Mouse (Mus musculus) left cerebral cortex, adult 8-10 months (tissue): Measurements from ENCODE around the gene Dapk3. TPM values are rescaled to one million over a fixed set of nuclear protein-coding genes. Genes with fewer than 3 reads are reported as not detected.
"Not testable (repeated sequence)": the region's sequence is repeated elsewhere in the genome, so short reads cannot be mapped to it uniquely, and the experiment has no call there.

ENCODE experiments used
- DNase-seq, 2 experiments: peaks; one replicate each; pipeline ENCODE4 v3.0.0; 2022; ENCODE audit warnings: low spot score in 2 of 2
- total RNA-seq, 4 experiments: library from RNA; stranded (reverse); gene quantifications; 2 replicates each; pipeline ENCODE4 v1.2.4; 2022

Gene Dapk3
- total RNA-seq, 4 experiments from 2014 or later, result 65.1 to 70.9 (median 68.9) TPM

DNA sequence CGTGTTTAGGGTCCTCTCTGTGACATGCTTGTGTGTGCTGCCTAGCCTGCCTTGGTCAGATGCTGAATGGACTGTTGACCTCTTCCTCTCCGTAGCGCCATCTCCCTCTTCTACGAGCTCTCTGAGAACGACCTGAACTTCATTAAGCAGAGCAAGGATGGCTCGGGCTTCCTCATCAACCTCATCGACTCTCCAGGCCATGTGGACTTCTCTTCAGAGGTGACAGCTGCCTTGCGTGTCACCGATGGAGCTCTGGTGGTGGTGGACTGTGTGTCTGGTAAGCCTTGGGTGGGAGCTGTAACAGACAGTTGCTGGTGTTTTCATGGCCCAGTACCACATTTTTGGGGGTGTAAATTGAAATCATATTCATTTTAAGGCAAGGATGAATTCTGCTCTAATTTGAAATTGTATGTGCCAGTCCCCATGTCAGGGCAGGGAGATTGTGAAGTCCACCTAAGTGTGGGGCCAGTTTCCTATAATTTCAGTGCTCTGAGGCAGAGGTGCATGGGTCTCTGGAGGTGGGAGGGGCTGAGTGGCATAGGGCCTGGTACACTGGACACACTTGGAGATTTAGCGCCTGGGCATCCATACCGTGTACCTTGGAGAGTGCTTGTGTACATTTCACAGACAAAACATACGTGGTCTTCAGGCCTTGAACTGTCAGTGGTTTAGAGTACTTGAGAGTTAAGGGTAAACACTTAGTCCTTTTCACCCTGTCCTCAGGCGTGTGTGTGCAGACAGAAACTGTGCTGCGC is 4.7 kb upstream of the Dapk3 start:
- no peak for DNase-seq

DNA sequence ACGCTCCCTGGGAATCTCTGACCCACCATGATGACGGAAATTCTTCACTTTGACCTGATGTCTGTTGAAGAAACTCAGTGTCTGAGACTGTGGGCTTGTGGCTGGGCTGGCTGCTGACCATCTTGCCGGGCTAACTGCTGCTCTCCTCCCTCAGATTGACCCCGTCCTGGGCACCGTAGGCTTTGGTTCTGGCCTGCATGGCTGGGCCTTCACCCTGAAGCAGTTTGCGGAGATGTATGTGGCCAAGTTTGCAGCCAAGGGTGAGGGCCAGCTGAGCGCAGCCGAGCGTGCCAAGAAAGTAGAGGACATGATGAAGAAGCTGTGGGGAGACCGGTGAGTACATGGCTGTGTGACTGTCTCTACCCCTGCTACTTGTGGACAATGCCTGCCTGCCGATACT is 3.9 kb upstream of the Dapk3 start:
- no peak for DNase-seq

DNA sequence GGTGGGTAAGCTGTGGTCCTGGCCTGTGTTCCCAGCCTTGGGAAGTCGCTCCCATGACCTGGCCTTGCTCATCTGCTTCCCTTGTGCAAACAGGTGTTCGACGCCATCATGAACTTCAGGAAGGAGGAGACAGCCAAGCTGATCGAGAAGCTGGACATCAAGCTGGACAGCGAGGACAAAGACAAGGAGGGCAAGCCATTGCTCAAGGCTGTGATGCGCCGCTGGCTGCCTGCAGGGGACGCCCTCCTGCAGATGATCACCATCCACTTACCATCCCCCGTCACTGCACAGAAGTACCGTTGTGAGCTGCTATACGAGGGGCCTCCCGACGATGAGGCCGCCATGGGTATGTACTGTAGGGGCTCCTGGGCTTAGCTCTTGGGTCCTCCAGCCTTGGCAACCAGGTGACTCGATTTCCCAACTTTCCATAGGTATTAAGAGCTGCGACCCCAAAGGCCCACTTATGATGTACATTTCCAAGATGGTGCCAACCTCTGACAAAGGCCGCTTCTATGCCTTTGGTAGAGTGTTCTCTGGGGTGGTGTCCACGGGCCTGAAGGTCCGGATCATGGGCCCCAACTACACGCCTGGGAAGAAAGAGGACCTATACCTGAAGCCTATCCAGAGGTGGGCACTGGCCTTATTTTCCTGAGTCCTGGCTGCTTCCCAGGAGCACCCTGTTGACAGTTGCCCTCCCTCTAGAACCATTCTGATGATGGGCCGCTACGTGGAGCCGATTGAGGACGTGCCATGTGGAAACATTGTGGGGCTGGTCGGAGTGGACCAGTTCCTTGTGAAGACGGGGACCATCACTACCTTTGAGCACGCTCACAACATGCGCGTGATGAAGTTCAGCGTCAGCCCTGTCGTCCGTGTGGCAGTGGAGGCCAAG is 3.1 kb upstream of the Dapk3 start:
- no peak for DNase-seq

DNA sequence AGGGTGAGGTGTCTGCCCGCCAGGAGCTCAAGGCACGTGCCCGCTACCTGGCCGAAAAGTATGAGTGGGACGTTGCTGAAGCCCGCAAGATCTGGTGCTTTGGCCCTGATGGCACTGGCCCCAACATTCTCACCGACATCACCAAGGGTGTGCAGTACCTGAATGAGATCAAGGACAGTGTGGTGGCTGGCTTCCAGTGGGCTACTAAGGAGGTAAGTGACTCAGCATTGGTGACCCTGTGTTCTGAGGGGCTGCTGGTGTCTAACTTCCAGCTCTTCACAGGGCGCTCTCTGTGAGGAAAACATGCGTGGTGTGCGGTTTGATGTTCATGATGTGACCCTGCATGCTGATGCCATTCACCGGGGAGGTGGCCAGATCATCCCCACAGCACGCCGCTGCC is 1.9 kb upstream of the Dapk3 start:
- no peak for DNase-seq

DNA sequence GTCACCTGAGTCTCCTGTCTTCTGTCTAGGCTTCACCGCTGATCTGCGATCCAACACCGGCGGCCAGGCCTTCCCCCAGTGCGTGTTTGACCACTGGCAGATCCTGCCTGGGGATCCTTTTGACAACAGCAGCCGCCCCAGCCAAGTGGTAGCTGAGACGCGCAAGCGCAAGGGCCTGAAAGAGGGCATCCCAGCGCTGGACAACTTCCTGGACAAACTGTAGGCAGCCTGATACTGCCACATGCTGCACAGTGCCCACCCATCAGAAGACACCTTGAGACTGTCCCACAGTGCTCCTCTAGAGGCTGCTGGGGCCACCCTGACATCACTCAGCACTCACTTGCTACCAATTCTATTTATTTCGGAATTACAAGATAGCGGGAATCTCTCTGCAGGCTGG is 945 bp upstream of the Dapk3 start:
- DNase-seq, result not testable (repeated sequence)

DNA sequence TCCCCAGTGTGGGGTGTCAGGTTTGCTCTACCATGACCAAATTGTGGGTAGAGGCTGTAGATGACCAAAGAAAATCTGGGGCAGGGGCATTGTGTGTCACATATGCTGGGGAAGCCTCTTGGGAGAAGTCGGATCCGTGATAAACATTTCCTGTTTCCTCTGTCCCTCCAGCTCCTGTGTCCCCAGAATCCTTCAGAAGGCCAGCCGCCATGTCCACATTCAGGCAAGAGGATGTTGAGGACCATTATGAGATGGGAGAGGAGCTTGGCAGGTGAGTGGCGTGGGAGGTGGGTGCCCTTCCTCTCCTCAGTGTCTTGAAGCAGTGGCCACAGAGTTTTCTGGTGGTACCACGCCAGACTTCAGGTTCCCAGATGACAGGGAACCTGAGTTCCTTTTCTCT is 1.0 kb downstream of the Dapk3 start, which contains the start of gene 4930442H23Rik:
TSS of gene 4930442H23Rik (minus strand) at position 45 of the 400 bp plus-strand sequence.
- no peak for DNase-seq

DNA sequence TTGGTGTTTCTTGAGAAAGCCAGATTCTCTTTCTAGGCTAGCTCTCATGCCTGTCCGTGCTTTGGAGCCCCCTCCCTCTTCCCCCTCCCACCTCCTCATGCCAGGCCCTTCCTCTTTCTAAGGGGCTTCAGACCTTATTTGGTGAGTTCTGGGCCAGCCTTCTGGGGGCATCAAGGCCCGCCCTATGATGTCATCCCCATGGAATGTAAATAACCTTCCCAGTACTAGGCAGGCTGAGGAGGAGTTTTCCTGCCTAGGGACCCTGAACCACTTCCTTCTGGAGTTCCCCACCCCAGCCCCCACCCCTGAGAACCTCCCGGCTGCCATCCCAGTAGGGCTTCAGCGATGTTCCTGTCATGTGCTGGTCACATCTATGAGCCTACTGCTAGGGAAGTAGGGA is 2.0 kb downstream of the Dapk3 start:
- no peak for DNase-seq

DNA sequence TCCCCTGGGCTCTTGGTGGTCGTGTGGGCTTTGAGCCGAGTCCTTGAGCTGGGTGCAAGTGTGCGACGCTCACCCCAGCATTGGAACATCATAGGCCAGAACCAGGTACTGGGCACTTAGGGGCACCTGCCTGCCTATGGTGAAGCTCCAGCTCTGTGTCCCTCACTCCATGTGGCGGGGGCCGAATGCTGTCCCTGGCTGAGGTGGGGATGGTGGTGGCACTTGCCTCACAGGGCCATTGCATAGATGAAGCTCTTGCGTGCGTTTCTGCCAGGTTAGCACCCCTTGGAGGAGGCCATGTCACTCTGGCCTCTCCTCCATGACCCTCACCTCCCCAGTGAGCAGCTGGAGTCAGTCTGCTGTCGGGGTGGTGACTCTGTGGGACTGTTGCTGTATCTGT is 4.4 kb downstream of the Dapk3 start:
- DNase-seq, result no peak

DNA sequence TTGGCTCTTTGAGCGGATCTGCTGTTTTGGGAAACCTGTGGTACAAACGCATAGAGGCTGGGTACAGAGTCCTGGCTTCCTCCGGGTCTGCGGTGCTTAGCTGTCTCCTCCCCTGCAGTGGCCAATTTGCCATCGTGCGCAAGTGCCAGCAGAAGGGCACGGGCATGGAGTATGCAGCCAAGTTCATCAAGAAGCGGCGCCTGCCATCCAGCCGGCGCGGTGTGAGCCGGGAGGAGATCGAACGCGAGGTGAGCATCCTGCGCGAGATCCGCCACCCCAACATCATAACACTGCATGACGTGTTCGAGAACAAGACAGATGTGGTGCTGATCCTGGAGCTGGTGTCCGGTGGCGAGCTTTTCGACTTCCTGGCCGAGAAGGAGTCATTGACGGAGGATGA is 7.0 kb downstream of the Dapk3 start:
- no peak for DNase-seq

DNA sequence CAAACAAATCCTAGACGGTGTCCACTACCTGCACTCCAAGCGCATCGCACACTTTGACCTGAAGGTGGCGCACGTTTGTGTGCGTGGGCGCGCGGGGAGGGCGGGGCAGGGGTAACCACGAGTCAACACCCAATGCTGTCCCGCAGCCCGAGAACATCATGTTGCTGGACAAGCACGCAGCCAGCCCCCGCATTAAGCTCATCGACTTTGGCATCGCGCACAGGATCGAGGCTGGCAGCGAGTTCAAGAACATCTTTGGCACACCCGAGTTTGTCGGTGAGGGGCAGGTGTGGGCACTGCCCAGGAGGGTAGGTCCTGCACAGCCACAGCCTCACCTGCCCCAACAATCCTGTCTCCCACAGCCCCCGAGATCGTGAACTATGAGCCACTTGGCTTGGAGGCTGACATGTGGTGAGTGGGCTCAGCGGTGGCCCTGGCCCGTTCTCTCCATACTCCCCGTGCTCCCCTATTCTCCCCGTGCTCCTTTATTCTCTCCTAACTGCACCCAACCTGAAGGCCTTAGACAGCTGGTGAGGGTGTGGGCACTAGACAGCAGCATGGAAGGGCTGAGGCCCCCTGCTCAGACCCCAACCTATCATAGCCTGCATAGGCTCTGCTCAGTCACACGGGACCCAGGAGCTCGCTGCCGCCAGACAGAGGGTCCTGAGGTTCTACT is 7.6 kb downstream of the Dapk3 start:
- DNase-seq, result no peak

DNA sequence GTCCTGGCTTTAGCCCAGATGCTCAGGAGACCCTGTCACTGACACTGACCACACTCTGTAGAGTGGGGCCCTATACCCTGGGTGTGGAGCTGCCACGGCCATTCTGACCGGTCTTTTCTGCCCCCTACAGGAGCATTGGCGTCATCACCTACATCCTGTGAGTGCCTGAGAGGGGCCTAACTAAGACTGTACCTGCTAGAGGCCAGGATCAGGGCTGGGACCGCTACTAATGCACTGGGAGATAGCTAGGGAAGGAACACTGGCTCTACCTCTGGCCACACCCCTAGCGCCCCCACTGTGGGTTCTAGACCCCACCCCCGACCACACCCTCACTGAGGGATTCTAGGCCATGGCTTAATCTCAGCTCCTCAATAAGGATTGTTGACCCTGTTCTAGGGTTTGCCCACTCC is 8.1 kb downstream of the Dapk3 start:
- DNase-seq, result no peak

DNA sequence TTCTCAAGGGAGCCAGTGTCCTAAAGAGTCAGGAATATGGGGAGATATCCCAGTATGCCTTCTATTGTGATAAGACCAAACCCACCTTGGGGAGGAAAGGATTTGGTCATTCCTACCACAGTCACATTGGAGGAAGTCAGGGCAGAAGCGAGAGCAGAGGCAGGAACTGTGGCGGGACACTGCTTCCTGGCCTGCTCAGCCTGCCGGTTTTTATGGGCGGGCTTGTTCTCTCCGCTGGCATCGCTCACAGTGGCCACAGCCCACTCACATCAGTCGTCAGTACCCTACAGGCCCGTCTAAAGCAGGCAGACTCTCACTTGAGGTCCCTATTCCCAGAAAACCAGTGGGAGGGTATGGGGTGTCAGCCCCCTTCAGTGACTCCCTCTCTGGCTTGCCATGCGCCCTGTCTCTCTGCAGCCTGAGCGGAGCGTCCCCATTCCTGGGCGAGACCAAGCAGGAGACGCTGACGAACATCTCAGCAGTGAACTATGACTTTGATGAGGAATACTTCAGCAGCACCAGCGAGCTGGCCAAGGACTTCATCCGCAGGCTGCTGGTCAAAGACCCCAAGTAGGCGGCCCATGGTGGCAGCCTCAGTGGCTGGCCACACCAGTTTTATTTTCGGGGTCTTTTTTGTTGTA is 8.7 kb downstream of the Dapk3 start:
- DNase-seq, result no peak

DNA sequence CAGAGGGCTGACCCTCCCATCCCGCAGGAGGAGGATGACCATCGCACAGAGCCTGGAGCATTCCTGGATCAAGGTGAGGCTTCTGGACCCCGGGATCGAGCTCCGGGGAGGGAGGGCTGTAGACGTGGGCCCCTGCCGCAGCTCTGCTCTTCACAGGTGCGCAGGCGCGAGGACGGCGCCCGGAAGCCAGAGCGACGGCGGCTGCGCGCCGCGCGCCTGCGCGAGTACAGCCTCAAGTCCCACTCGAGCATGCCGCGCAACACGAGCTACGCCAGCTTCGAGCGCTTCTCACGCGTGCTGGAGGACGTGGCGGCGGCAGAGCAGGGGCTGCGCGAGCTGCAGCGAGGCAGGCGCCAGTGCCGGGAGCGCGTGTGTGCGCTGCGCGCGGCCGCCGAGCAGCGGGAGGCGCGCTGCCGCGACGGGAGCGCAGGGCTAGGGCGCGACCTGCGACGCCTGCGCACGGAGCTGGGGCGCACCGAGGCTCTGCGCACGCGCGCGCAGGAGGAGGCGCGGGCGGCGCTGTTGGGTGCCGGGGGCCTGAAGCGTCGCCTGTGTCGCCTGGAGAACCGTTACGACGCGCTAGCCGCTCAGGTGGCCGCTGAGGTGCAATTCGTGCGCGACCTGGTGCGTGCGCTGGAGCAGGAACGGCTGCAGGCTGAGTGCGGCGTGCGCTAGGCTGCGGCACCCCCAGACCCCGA is 9.6 kb downstream of the Dapk3 start:
- peak; percentile 76 to 89 for DNase-seq

DNA sequence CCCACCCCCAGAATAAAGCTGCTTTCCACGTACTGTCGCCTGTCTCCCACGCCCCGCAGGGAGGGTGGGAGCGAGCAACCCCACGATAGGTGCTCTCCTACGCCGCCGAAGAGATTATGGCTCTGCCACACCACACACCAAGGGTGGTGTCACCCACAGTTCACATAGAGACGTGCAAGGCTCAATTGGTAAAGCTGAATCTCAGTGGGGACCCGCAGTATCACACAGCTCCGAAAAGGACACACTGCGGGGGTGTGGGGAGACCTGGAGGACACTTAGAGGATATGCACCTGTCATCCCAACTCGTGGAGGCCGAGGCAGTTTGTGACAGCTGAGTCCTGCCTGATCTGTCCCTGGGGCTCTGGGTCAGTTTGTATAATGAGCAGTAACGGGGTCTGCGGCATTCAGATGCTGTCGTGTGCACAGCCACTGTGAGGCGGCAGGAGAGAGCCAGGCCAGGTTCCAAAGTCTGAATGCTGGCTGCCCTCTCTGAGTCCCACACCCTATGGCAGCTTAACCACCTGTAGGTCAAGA is 10.2 kb downstream of the Dapk3 start:
- no peak for DNase-seq

DNA sequence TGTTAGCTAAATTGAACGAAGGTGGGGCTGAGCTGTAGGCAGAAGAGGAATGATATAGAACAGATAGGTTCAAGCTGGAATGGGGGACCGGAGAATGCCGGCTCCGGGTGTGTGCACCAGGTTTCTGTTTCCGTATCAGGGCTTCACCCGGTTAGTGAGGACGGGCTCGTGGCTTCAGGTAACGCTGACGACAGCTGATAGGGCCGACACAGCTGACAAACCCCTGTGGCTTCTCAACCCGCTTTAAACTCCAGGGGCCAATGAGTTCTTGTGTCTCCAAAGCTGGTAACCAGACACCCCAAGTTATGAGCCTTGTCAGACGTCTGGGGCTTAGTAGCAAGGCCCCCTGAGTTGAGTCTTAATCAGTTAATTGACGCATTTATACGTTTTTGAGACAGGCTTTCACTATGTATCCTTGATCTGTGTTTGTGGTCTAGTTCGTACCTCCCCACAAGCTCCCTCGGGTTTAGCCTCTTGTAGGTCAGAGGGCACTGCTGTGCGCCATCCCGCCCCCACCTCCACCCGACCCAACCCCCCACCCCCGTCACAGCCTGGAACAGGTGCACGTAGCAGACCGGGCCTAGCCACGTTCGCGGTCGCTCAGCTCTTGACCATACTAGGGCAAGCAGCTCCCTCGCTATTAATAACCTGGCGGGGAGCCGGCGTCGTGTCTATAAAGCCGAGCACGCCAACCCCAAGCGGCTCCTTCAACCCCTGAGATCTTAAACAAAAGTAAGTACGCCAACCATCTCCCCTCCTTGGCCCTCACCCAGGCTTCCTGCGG is 11.4 kb downstream of the Dapk3 start:
- DNase-seq, result no peak

DNA sequence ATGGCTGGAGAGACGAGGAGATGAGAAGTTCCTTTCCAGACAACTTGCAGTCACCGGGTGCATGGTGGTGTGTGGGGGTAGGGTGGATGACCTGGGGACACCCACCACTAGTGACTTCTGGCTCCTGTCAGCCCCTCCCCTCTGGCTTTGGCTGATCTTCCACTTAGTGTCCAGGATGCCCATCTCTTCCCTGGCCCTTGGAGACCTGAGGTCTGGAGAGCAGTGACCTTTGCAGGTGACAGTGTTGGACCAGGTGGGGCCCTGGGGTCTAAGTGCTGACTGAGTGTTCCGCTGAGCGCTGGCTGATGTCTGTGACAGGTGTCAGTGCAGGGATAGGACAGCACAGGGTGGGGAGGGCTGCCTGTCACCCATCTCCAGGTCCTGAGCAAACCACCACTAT is 12.5 kb downstream of the Dapk3 start:
- no peak for DNase-seq

DNA sequence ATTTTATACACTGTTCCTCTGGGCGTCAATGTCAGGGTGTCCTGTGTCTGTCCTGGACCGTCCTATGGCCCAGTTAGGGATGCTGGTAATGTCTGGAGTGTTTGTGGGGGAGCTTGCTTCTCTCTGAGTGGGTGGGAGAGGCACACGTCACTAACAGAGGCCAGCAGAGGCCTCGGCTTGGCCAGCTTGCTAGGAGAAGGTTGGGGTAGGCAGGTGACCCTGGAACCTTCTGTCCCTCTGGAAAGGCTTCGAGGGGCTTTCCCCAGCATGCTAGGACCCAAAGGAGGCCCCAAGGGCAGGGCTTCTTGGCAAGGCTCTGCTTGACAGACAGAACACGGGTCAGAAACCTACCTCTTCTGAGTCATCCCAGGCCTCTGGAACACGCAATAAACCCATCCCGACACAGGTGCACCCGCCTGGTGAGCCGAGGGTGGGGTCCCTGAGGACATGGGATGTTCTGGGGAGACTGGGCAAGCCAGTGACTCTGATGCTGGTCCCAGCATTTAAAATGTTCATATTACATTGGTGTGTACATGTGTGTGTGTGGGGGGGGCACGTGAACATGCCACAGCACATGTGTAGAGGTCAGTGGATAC is 13.8 kb downstream of the Dapk3 start:
- no peak for DNase-seq

DNA sequence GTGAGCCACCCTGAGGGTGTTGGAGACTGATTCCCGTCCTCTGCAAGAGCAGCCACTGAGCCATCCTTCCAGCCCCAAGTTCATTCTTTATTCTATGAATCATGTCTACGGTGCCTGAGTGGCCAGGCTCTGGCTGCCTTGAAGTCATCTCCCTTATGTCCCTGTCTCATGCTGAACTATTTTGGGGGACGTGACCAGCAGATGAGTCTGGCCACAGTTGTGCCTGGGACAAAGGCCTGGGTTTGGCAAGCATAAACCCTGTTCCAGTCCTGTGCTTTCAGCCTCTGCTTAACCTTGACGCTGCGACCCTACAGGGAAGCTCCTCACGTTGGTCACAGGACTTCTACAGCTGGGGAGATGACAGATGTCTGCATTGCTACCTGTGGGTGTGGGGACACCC is 14.5 kb downstream of the Dapk3 start:
- DNase-seq, result no peak

DNA sequence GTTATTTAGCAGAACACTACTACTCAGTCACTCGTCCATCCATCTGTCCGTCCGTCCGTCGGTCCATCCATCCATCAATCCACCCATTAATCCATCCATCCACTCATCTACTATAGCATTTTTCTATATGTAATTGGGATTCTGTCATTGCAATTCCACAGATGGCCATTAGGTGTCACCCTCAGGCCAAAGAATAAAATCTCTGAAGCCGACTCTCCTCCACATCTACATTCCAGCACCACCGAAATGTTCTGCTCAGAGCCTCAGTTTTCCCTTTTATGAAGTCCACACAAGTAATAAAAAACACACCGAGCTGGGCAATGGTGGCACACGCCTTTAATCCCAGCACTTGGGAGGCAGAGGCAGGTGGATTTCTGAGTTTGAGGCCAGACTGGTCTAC is 15.4 kb downstream of the Dapk3 start:
- DNase-seq, result no peak

DNA sequence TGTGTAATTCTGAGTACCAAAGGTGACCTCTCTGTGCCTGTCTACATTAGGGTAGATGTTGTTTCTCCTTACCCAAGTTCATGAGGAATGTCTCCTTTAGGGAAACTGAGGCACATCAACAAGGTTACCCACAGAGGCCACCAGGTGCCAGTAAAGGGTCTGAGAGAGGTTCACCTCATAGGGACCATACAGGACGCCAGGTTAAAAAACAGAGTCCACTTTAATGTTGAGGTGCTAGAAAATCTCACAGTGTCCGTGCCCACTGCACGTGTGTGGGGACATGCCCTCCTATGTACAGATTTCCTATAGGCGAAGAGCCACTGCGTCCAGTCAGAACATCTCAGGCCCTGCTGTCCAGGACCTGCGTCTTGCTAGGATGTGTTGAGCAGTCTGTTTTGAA is 16.2 kb downstream of the Dapk3 start:
- DNase-seq, result no peak
